Mouse (Mus musculus) lung, embryonic 14.5 days (tissue): ENCODE results near the gene Cwc22. TPM values are rescaled to one million over a fixed set of nuclear protein-coding genes. Genes with fewer than 3 reads are reported as not detected.

Experiments
- ATAC-seq: fragments of 200-750 bp; cut with Nextera tagmentation; 2 replicates; pipeline ENCODE4 v1.8.0; 2017; ENCODE audit warnings: mild to moderate bottlenecking, moderate TSS enrichment, moderate library complexity; ENCODE audit not compliant: insufficient read depth
- DNase-seq: peaks from one replicate; pipeline ENCODE4 v3.0.0-alpha.2; 2015
- H3K27ac ChIP-seq: fragments of 300-500 bp; sonication (generic); 2 replicates; pipeline ENCODE4 v1.5.1; 2014; ENCODE audit warnings: low read depth, mild to moderate bottlenecking, moderate library complexity
- H3K27me3 ChIP-seq: fragments of 300-500 bp; sonication (generic); 2 replicates; pipeline ENCODE4 v1.6.1; 2014; ENCODE audit warnings: low read length, control low read depth; ENCODE audit not compliant: insufficient read depth
- H3K36me3 ChIP-seq: fragments of 300-500 bp; sonication (generic); 2 replicates; pipeline ENCODE4 v1.6.1; 2014; ENCODE audit warnings: control low read depth; ENCODE audit not compliant: insufficient read depth
- H3K4me1 ChIP-seq: fragments of 300-500 bp; sonication (generic); 2 replicates; pipeline ENCODE4 v1.6.1; 2014; ENCODE audit warnings: antibody characterized with exemption, control low read depth; ENCODE audit not compliant: insufficient read depth
- H3K4me2 ChIP-seq: fragments of 300-500 bp; sonication (generic); 2 replicates; pipeline ENCODE4 v1.6.1; 2014; ENCODE audit warnings: mild to moderate bottlenecking
- H3K4me3 ChIP-seq: fragments of 300-500 bp; sonication (generic); 2 replicates; pipeline ENCODE4 v1.5.1; 2014; ENCODE audit warnings: low read depth, low read length
- H3K9ac ChIP-seq: fragments of 300-500 bp; sonication (generic); 2 replicates; pipeline ENCODE4 v1.6.1; 2014
- H3K9me3 ChIP-seq: fragments of 300-500 bp; sonication (generic); 2 replicates; pipeline ENCODE4 v1.6.1; 2016; ENCODE audit warnings: low read depth, low read length, control low read depth
- CTCF ChIP-seq: IDR thresholded peaks from 2 replicates; pipeline ENCODE4 v1.5.1; 2016; ENCODE audit warnings: antibody characterized with exemption, low read depth
- WGBS: fragments of 180-500 bp; shearing (Covaris S2); extraction: QIAGEN DNeasy Blood & Tissue Kit; methylation state at CpG from one replicate; pipeline ENCODE4 v1.1.7; 2014; 5-methylcytosine and 5-hydroxymethylcytosine counted together
- polyA plus RNA-seq: library from polyadenylated mRNA; unstranded; fragments of >200 nt; fragmentation: Nextera tagmentation; extraction: Ambion mirVana; gene quantifications from 2 replicates; pipeline ENCODE4 v1.2.1, GENCODE M21; 2014

Gene Cwc22
- polyA plus RNA-seq, 1 experiment from 2014 or later, result 37.3 TPM

- H3K9me3 ChIP-seq, result no peaks in the 10 kb centered on the region
- no peak for TF ChIP-seq CTCF
- no peak overlapping the region for H3K4me2 ChIP-seq
- no peaks in the 10 kb centered on the region for H3K36me3 ChIP-seq
- H3K27me3 ChIP-seq, result no peaks in the 10 kb centered on the region
- no peaks in the 10 kb centered on the region for H3K4me1 ChIP-seq
- H3K4me3 ChIP-seq, result no peak overlapping the region
- WGBS, result 80% methylated on average over 3 of the region's 3 CpGs
- no peak overlapping the region for H3K9ac ChIP-seq
- no peak for ATAC-seq
- DNase-seq, result no peak
- H3K27ac ChIP-seq, result no peak overlapping the region
Observed at GRCm38 (mm10) chr2:77970556-77970955, 24.4 kb upstream of the Cwc22 start.

- DNase-seq (no peak), ATAC-seq (no peak)
- no peak for TF ChIP-seq CTCF
- no peaks in the 10 kb centered on the region for H3K36me3 ChIP-seq
- no peak overlapping the region for H3K27ac ChIP-seq
- no peaks in the 10 kb centered on the region for H3K9me3 ChIP-seq
- H3K9ac ChIP-seq, result no peak overlapping the region
- H3K4me3 ChIP-seq, result no peak overlapping the region
- no peaks in the 10 kb centered on the region for H3K4me1 ChIP-seq
- H3K4me2 ChIP-seq, result no peak overlapping the region
- WGBS, result 96% methylated on average over 4 of the region's 4 CpGs
- no peaks in the 10 kb centered on the region for H3K27me3 ChIP-seq
Observed at GRCm38 (mm10) chr2:77969956-77970355, 23.8 kb upstream of the Cwc22 start.

- no peak for ATAC-seq
- Histone ChIP-seq H3K4me3 (no peak overlapping the region), H3K27me3 (no peaks in the 10 kb centered on the region)
Observed at GRCm38 (mm10) chr2:77962450-77963193, 16.4 kb upstream of the Cwc22 start.

DNA sequence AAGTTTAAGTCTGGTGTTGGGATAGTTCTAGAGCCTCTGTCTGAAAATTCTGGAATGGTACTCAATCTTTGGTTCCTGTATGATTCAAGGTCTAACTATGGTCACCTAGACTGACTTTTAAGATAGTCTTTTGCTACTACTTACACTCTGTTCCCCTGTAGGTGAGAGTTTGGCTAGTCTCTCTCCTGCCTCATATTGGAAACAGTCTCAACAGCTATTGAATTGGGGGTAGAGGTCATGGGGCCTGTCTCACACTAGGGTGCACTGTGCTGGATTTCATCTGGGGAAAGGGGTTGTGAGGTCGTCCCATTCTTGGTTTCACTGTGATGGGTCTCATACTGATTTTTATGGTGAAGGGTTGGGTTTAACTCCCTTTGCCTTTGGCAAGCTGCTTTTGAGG lies 15.1 kb upstream of the Cwc22 start:
- DNase-seq (no peak), ATAC-seq (no peak)
- Histone ChIP-seq H3K4me1 (no peaks in the 10 kb centered on the region), H3K27me3 (no peaks in the 10 kb centered on the region), H3K27ac (no peak overlapping the region), H3K4me3 (no peak overlapping the region), H3K9me3 (no peaks in the 10 kb centered on the region), H3K4me2 (no peak overlapping the region), H3K36me3 (no peaks in the 10 kb centered on the region), H3K9ac (no peak overlapping the region)
- 61% methylated on average over 1 of the region's 1 CpGs for WGBS
- no peak for TF ChIP-seq CTCF

More at GRCm38 (mm10) chr2:77962450-77963193, 16.4 kb upstream of the Cwc22 start:
- H3K4me2 ChIP-seq, result no peak overlapping the region
- no peaks in the 10 kb centered on the region for H3K36me3 ChIP-seq
- H3K27ac ChIP-seq, result no peak overlapping the region
- H3K4me1 ChIP-seq, result no peaks in the 10 kb centered on the region
- no peaks in the 10 kb centered on the region for H3K9me3 ChIP-seq
- no peak overlapping the region for H3K9ac ChIP-seq
- TF ChIP-seq CTCF, result no peak
- DNase-seq, result no peak
- WGBS, result 98% methylated on average over 3 of the region's 3 CpGs

- Histone ChIP-seq H3K4me2 (no peak overlapping the region), H3K36me3 (no peaks in the 10 kb centered on the region), H3K4me1 (no peaks in the 10 kb centered on the region), H3K27ac (no peak overlapping the region), H3K9ac (no peak overlapping the region), H3K27me3 (no peaks in the 10 kb centered on the region), H3K4me3 (no peak overlapping the region), H3K9me3 (no peaks in the 10 kb centered on the region)
- DNase-seq (no peak), ATAC-seq (no peak)
- TF ChIP-seq CTCF, result no peak
- 87% methylated on average over 3 of the region's 3 CpGs for whole genome bisulfite sequencing
Observed at GRCm38 (mm10) chr2:77960711-77961110, 14.5 kb upstream of the Cwc22 start.

DNA sequence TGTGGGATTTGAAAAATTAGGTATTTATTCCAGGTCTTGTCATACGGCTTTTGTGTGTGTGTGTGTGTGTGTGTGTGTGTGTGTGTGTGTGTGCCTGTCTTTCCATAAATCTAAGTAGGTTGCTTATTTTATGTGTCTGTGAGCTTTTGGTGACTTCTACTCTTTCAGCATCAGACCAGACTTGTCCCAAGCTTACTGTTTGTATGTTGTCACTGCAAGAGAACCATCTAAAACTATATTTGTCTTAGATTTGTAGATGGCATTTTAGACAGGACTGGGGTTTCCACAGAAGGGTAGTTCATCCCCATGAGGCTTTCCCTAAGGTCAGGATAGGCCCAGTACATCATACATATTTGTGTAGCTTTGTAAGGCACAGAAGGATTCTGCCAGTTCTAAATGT lies 13.2 kb upstream of the Cwc22 start:
- Histone ChIP-seq H3K4me2 (no peak overlapping the region), H3K9ac (no peak overlapping the region), H3K9me3 (no peaks in the 10 kb centered on the region), H3K4me1 (no peaks in the 10 kb centered on the region), H3K36me3 (no peaks in the 10 kb centered on the region), H3K4me3 (no peak overlapping the region), H3K27ac (no peak overlapping the region), H3K27me3 (no peaks in the 10 kb centered on the region)
- ATAC-seq (no peak), DNase-seq (no peak)
- WGBS, result 63% methylated on average over 1 of the region's 1 CpGs
- TF ChIP-seq CTCF, result no peak

DNA sequence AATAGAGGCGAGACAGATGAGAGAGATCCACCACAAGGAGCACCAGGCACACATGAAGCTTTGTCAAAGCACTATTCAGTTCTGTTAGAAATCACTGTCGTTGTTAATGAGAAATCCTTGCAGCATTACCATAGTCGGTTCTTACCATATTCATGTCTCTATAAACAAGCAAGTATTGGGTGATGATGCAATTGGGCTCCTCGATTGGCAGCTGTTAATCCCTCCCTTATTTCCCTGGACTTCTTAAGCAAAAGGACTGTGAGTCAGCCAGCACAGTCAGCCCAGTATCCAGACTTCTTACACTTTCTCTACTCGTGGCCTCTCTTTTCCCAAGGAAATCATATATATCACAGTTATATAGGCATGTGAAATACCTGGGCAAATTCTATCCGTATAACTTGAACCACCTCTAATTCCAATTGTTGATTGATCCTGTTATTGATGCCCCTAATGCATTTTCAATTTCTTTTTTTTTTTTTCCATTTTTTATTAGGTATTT lies 5.3 kb upstream of the Cwc22 start:
- DNase-seq (no peak), ATAC-seq (no peak)
- TF ChIP-seq CTCF, result no peak
- no peaks in the 10 kb centered on the region for H3K36me3 ChIP-seq
- WGBS, result 84% methylated on average over 6 of the region's 6 CpGs
- no peak overlapping the region for H3K27ac ChIP-seq
- H3K9ac ChIP-seq, result no peak overlapping the region
- no peaks in the 10 kb centered on the region for H3K9me3 ChIP-seq
- H3K4me1 ChIP-seq, result no peaks in the 10 kb centered on the region
- H3K27me3 ChIP-seq, result no peaks in the 10 kb centered on the region
- no peak overlapping the region for H3K4me2 ChIP-seq
- no peak overlapping the region for H3K4me3 ChIP-seq

GRCm38 (mm10) chr2:77950111-77950510 lies 3.9 kb upstream of the Cwc22 start:
- no peak overlapping the region for H3K27ac ChIP-seq
- no peaks in the 10 kb centered on the region for H3K36me3 ChIP-seq
- no peak overlapping the region for H3K4me3 ChIP-seq
- no peaks in the 10 kb centered on the region; the same call in 1 of the 2 replicates for H3K4me1 ChIP-seq
- 43% methylated on average over 1 of the region's 1 CpGs for WGBS
- no peak overlapping the region for H3K4me2 ChIP-seq
- H3K9ac ChIP-seq, result no peak overlapping the region
- H3K27me3 ChIP-seq, result no peaks in the 10 kb centered on the region
- ATAC-seq, result no peak
- TF ChIP-seq CTCF, result no peak
- no peak for DNase-seq
- no peaks in the 10 kb centered on the region for H3K9me3 ChIP-seq
